Mouse (Mus musculus): ENCODE data around the gene Tbc1d10a. TPM values are rescaled to one million over a fixed set of nuclear protein-coding genes. Genes with fewer than 3 reads are reported as not detected.
A peak's percentile ranks its signal among the peaks of the same experiment; 100 is the strongest.

Tbc1d10a gene
- polyA plus RNA-seq (2016; fragmentation: Nextera tagmentation; extraction: Ambion mirVana) = 15.6 TPM in 2 replicates

- Histone ChIP-seq H3K27me3 (replicated peaks) (no peaks in the 10 kb centered on the region), H3K4me1 (replicated peaks) (peaks cover 28% of the 10 kb centered on the region), H3K36me3 (peaks cover 14% of the 10 kb centered on the region), H3K27ac (ENCODE audit: poor library complexity, severe bottlenecking) (no peak within 1 kb of the TSS; the same call in 1 of the 2 replicates), H3K9ac (peak within 1 kb of the TSS; percentile 96), H3K4me2 (peak within 1 kb of the TSS; percentile 97), H3K4me3 (peak within 1 kb of the TSS; percentile 82), H3K9me3 (replicated peaks) (no peaks in the 10 kb centered on the region)
- 0% methylated on average over 71 of the region's 71 CpGs for WGBS
- ATAC-seq (ENCODE audit: insufficient number of reproducible peaks, low FRiP score) = peak; percentile 100
Measured at GRCm38 (mm10) chr11:4186486-4187317, at the start of gene Tbc1d10a. Tbc1d10a (plus strand) TSS chr11:4186789.

- Histone ChIP-seq H3K27ac (ENCODE audit: poor library complexity, severe bottlenecking) (no peak overlapping the region), H3K36me3 (peaks cover 59% of the 10 kb centered on the region), H3K27me3 (replicated peaks) (no peaks in the 10 kb centered on the region), H3K4me1 (replicated peaks) (peaks cover 10% of the 10 kb centered on the region), H3K9ac (no peak overlapping the region), H3K9me3 (replicated peaks) (no peaks in the 10 kb centered on the region), H3K4me3 (no peak overlapping the region), H3K4me2 (no peak overlapping the region)
- 78% methylated on average over 2 of the region's 2 CpGs for WGBS
- no peak for ATAC-seq (ENCODE audit: insufficient number of reproducible peaks, low FRiP score)
Measured at GRCm38 (mm10) chr11:4138964-4139363, 47.6 kb upstream of the Tbc1d10a start.

GRCm38 (mm10) chr11:4141505-4141904, 45.1 kb upstream of the Tbc1d10a start:
- Histone ChIP-seq H3K36me3 (peaks cover 75% of the 10 kb centered on the region), H3K9ac (no peak overlapping the region), H3K27ac (ENCODE audit: poor library complexity, severe bottlenecking) (no peak overlapping the region)

GRCm38 (mm10) chr11:4142352-4142751, 44.2 kb upstream of the Tbc1d10a start:
- H3K4me2 ChIP-seq = no peak overlapping the region
- H3K36me3 ChIP-seq = peaks cover 73% of the 10 kb centered on the region
- 86% methylated on average over 4 of the region's 4 CpGs for WGBS
- ATAC-seq (ENCODE audit: insufficient number of reproducible peaks, low FRiP score) = no peak
- H3K9me3 ChIP-seq (replicated peaks) = no peaks in the 10 kb centered on the region
- H3K27me3 ChIP-seq (replicated peaks) = no peaks in the 10 kb centered on the region
- H3K9ac ChIP-seq = no peak overlapping the region
- H3K27ac ChIP-seq (ENCODE audit: poor library complexity, severe bottlenecking) = no peak overlapping the region
- no peaks in the 10 kb centered on the region for H3K4me1 ChIP-seq (replicated peaks)
- no peak overlapping the region for H3K4me3 ChIP-seq

More at GRCm38 (mm10) chr11:4141505-4141904, 45.1 kb upstream of the Tbc1d10a start:
- H3K27me3 ChIP-seq (replicated peaks) = no peaks in the 10 kb centered on the region
- no peak for ATAC-seq (ENCODE audit: insufficient number of reproducible peaks, low FRiP score)
- no peak overlapping the region for H3K4me3 ChIP-seq
- H3K4me1 ChIP-seq (replicated peaks) = 0 out of 2 replicates have a peak, but pooled peaks cover 1% of the 10 kb centered on the region
- H3K9me3 ChIP-seq (replicated peaks) = no peaks in the 10 kb centered on the region
- H3K4me2 ChIP-seq = no peak overlapping the region

GRCm38 (mm10) chr11:4143281-4144062, 43.1 kb upstream of the Tbc1d10a start:
- WGBS = 84% methylated on average over 21 of the region's 21 CpGs
- peaks cover 67% of the 10 kb centered on the region for H3K36me3 ChIP-seq

GRCm38 (mm10) chr11:4146381-4146780, 40.2 kb upstream of the Tbc1d10a start:
- Histone ChIP-seq H3K36me3 (peaks cover 49% of the 10 kb centered on the region), H3K4me1 (replicated peaks) (peaks cover 5% of the 10 kb centered on the region; the same call in 1 of the 2 replicates), H3K9ac (no peak overlapping the region), H3K4me3 (no peak overlapping the region), H3K9me3 (replicated peaks) (no peaks in the 10 kb centered on the region), H3K4me2 (no peak overlapping the region), H3K27me3 (replicated peaks) (no peaks in the 10 kb centered on the region), H3K27ac (ENCODE audit: poor library complexity, severe bottlenecking) (no peak overlapping the region)
- no peak for ATAC-seq (ENCODE audit: insufficient number of reproducible peaks, low FRiP score)
- WGBS = 71% methylated on average over 6 of the region's 6 CpGs

More at GRCm38 (mm10) chr11:4143281-4144062, 43.1 kb upstream of the Tbc1d10a start:
- Histone ChIP-seq H3K27ac (ENCODE audit: poor library complexity, severe bottlenecking) (no peak overlapping the region), H3K9ac (no peak overlapping the region), H3K4me1 (replicated peaks) (peaks cover 5% of the 10 kb centered on the region; the same call in 1 of the 2 replicates), H3K4me2 (no peak overlapping the region), H3K4me3 (no peak overlapping the region), H3K9me3 (replicated peaks) (no peaks in the 10 kb centered on the region), H3K27me3 (replicated peaks) (no peaks in the 10 kb centered on the region)
- ATAC-seq (ENCODE audit: insufficient number of reproducible peaks, low FRiP score) = no peak

- no peaks in the 10 kb centered on the region for H3K9me3 ChIP-seq (replicated peaks)
- no peaks in the 10 kb centered on the region for H3K27me3 ChIP-seq (replicated peaks)
- H3K4me1 ChIP-seq (replicated peaks) = peaks cover 5% of the 10 kb centered on the region; the same call in 1 of the 2 replicates
- ATAC-seq (ENCODE audit: insufficient number of reproducible peaks, low FRiP score) = no peak
- WGBS = 69% methylated on average over 10 of the region's 10 CpGs
- no peak overlapping the region for H3K4me2 ChIP-seq
- H3K9ac ChIP-seq = no peak overlapping the region
- H3K4me3 ChIP-seq = no peak overlapping the region
- no peak overlapping the region for H3K27ac ChIP-seq (ENCODE audit: poor library complexity, severe bottlenecking)
- H3K36me3 ChIP-seq = peaks cover 42% of the 10 kb centered on the region
Measured at GRCm38 (mm10) chr11:4147098-4147497, 39.5 kb upstream of the Tbc1d10a start.

GRCm38 (mm10) chr11:4148120-4148519, 38.5 kb upstream of the Tbc1d10a start:
- H3K9ac ChIP-seq = no peak overlapping the region
- H3K27ac ChIP-seq (ENCODE audit: poor library complexity, severe bottlenecking) = no peak overlapping the region
- H3K9me3 ChIP-seq (replicated peaks) = no peaks in the 10 kb centered on the region

GRCm38 (mm10) chr11:4148536-4149156, 37.9 kb upstream of the Tbc1d10a start:
- Histone ChIP-seq H3K9me3 (replicated peaks) (no peaks in the 10 kb centered on the region), H3K9ac (no peak overlapping the region), H3K27ac (ENCODE audit: poor library complexity, severe bottlenecking) (no peak overlapping the region), H3K4me1 (replicated peaks) (peaks cover 5% of the 10 kb centered on the region), H3K4me3 (no peak overlapping the region), H3K27me3 (replicated peaks) (no peaks in the 10 kb centered on the region), H3K36me3 (peaks cover 28% of the 10 kb centered on the region), H3K4me2 (no peak overlapping the region)
- 84% methylated on average over 9 of the region's 9 CpGs for WGBS
- ATAC-seq (ENCODE audit: insufficient number of reproducible peaks, low FRiP score) = no peak

More at GRCm38 (mm10) chr11:4148120-4148519, 38.5 kb upstream of the Tbc1d10a start:
- H3K27me3 ChIP-seq (replicated peaks) = no peaks in the 10 kb centered on the region
- WGBS = 80% methylated on average over 5 of the region's 5 CpGs
- no peak overlapping the region for H3K4me2 ChIP-seq
- peaks cover 5% of the 10 kb centered on the region; the same call in 1 of the 2 replicates for H3K4me1 ChIP-seq (replicated peaks)
- ATAC-seq (ENCODE audit: insufficient number of reproducible peaks, low FRiP score) = no peak
- H3K4me3 ChIP-seq = no peak overlapping the region
- H3K36me3 ChIP-seq = peaks cover 33% of the 10 kb centered on the region

- Histone ChIP-seq H3K4me1 (replicated peaks) (peaks cover 5% of the 10 kb centered on the region), H3K27me3 (replicated peaks) (no peaks in the 10 kb centered on the region), H3K27ac (ENCODE audit: poor library complexity, severe bottlenecking) (no peak overlapping the region), H3K9ac (no peak overlapping the region), H3K9me3 (replicated peaks) (no peaks in the 10 kb centered on the region), H3K4me2 (no peak overlapping the region), H3K4me3 (no peak overlapping the region), H3K36me3 (peaks cover 17% of the 10 kb centered on the region; the same call in 1 of the 2 replicates)
- ATAC-seq (ENCODE audit: insufficient number of reproducible peaks, low FRiP score) = no peak
- WGBS = 89% methylated on average over 6 of the region's 6 CpGs
Measured at GRCm38 (mm10) chr11:4149886-4150285, 36.7 kb upstream of the Tbc1d10a start.

All from heart, embryonic 12.5 days (tissue).